Mouse (Mus musculus) erythroblast, adult 5-6 weeks (primary cell): ENCODE data around the gene Tpr. TPM values are rescaled to one million over a fixed set of nuclear protein-coding genes. Genes with fewer than 3 reads are reported as not detected.

Experiments
- ATAC-seq: replicated peaks from 2 replicates; pipeline ENCODE4 v1.8.0; 2016; ENCODE audit warnings: moderate number of reproducible peaks, mild to moderate bottlenecking, moderate TSS enrichment, inconsistent platforms; ENCODE audit not compliant: poor library complexity, low FRiP score, severe bottlenecking
- total RNA-seq, 2 experiments: library from RNA; stranded (forward) in 1 of 2; stranded (reverse) in 1 of 2; fragments of 150-400 nt in 1 of 2; fragments of 200-764, 138-1000 nt in 1 of 2; gene quantifications; 2 replicates each; pipeline versions ENCODE4 v1.2.3 to v1.2.4; 2015 to 2017; ENCODE audit warnings: low replicate concordance in 2 of 2

Gene Tpr
- total RNA-seq, 2 experiments from 2014 or later: 101 to 171 TPM

GRCm38 (mm10) chr1:150459599-150459998 lies 67.0 kb downstream of the Tpr start:
- ATAC-seq: no peak

DNA sequence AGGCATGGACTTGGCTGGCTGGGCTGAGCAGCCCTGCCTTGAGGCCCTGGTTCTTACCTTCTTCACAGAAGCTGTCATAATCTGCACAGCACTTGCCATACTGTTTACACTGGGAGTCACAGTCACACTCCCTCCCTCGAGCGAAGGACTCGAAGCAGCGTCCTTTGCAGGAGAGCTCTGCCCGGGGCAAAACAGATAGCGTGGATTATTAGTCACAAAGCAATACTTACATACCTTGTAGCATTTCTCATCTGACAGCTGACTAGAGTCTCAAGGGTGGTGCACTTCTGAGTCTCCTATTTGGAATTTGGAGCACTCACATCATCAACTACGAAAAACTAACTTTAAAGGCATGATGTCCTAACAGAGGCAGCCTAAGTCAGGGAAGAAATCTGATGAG lies 68.0 kb downstream of the Tpr start:
- no peak for ATAC-seq

- no peak for ATAC-seq
Observed at GRCm38 (mm10) chr1:150463068-150463467, 70.4 kb downstream of the Tpr start.

DNA sequence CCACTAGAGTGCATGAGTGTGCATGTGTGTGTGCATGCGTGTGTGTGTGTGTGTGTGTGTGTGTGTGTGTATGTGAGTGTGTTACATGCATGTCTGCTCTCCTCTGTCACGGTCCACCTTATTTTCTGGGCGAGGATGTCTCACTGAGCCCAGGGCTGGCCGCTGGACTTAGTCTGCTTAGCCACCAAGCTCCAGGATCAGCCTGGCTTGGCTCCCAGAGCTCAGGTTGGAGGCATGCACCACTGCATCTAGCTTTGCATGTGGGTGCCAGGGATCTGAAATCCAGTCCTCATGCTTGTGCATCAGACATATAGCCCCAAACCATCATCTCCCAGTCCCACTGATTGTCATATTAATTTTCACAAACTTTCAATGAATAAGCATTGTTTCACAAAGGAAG lies 71.1 kb downstream of the Tpr start:
- no peak for ATAC-seq

GRCm38 (mm10) chr1:150465364-150465763 lies 72.7 kb downstream of the Tpr start:
- no peak for ATAC-seq

- ATAC-seq: no peak
Observed at GRCm38 (mm10) chr1:150466132-150466531, 73.5 kb downstream of the Tpr start, which contains the start of gene Prg4. TSS of gene Prg4 (minus strand) at chr1:150466165.

- ATAC-seq: no peak
Observed at GRCm38 (mm10) chr1:150469992-150470391, 77.4 kb downstream of the Tpr start.

DNA sequence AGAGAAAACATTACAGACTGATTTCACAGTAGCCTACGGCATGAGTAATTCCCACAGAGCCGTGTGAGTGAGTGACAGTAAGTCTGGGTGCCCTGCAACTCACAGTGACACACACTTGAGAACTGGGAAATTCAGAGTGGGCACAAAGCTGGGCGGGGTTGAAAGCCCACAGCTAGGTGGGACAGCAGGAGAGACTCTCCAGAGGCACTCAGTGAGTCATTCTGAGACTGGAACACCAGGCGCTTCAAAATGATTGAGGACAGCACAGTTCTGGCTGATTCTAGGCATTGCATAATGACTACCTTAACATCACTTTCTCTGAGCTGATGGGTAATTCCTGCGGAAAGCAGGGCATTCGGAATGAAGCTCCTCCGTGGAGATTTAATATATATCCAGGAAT lies 79.9 kb downstream of the Tpr start:
- no peak for ATAC-seq

- ATAC-seq: no peak
Observed at GRCm38 (mm10) chr1:150480674-150481073, 88.0 kb downstream of the Tpr start.

DNA sequence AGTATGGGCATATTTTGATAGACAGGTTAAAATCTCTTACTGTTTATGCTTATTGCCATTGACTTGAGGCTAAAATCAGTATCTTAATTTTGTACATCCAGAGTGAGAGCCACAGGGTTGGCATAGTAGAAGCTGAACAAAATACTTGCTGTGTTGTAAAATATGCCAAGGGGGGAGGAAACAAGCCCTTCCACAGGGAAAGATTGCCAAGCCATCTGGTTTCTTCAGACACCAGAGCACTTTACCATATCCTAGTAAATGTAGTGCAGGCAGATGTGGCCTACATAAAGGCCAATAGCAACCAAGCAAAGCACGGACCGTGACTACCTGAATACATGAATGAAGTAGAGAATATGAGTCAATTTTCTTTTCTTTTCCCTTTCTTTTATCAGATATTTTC lies 96.5 kb downstream of the Tpr start:
- ATAC-seq: no peak

- no peak for ATAC-seq
Observed at GRCm38 (mm10) chr1:150496626-150497302, 104.1 kb downstream of the Tpr start.

DNA sequence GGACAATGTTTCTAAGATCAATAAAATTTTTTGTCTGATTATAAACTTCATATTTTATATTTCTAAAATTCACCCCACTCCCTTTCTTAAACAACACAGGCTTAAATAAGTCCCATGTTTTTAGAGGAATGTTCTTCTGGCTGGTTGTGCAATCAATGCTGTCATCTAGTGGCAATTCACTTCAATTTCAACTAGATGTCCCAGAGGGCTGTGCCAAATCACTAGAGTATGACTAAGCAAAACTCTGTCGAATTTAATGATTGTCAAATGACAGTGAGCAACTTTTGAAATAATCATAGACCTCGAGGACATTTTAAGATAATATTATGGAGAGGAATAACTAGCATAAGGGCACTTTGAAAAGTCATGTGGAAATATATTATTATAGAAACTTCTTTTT lies 105.1 kb downstream of the Tpr start:
- ATAC-seq: no peak

DNA sequence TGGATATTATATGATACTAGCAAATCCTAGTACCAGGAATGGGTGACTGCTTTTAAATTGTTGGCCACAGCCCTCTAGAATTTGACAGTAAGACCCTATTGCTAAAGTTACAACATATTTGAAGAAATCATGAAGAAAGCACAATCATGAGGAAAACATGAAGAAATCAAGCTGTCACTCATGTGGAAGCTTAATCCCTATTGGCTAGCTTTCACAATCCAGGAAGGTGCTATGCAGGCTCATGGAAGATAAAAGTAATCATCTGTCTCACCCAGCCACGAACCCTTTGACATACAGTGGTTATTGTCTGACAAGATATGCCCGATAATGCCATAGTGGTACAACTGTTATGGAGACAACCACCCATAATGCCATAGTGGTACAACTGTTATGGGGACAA lies 105.5 kb downstream of the Tpr start:
- no peak for ATAC-seq

Other genes starting within 250 kb of the Tpr start
- not detected in 2 replicates for gene Pdc, start 73.4 kb upstream of the Tpr start, total RNA-seq (2015; ENCODE audit: low replicate concordance)
- not detected in 2 replicates for gene Pdc, start 73.4 kb upstream of the Tpr start, total RNA-seq (2017; ENCODE audit: low replicate concordance)
- gene Odr4, start 242 bp downstream of the Tpr start, total RNA-seq (2015; ENCODE audit: low replicate concordance): 4.2 and 12.1 TPM in 2 replicates
- gene Odr4, start 242 bp downstream of the Tpr start, total RNA-seq (2017; ENCODE audit: low replicate concordance): 12.8 and 34.1 TPM in 2 replicates
- gene Prg4, start 73.3 kb downstream of the Tpr start, total RNA-seq (2015; ENCODE audit: low replicate concordance): not detected in 2 replicates
- not detected in 2 replicates for gene Prg4, start 73.3 kb downstream of the Tpr start, total RNA-seq (2017; ENCODE audit: low replicate concordance)